Mouse (Mus musculus) G1E-ER4 (cell line): ENCODE measurements around the gene Canx. TPM values are rescaled to one million over a fixed set of nuclear protein-coding genes. Genes with fewer than 3 reads are reported as not detected.

ENCODE experiments used
- GATA1 ChIP-seq: IDR thresholded peaks from one replicate; pipeline ENCODE4 v1.8.0; 2012; ENCODE audit warnings: low read length, inconsistent platforms
- polyA plus RNA-seq: library from polyadenylated mRNA; stranded (reverse); fragments of >175 nt; gene quantifications from 2 replicates; pipeline ENCODE4 v1.2.3, GENCODE M21; 2012

Canx gene
- polyA plus RNA-seq, 1 experiment = 35.7 TPM

GRCm38 (mm10) chr11:50292190-50292855 lies 33.1 kb downstream of the Canx start, which contains the start of gene Maml1:
TSS of gene Maml1 (minus strand) at chr11:50292311.
- TF ChIP-seq GATA1 = no peak

GRCm38 (mm10) chr11:50291321-50292165 lies 33.9 kb downstream of the Canx start:
- TF ChIP-seq GATA1 = no peak

- TF ChIP-seq GATA1 = no peak
These were observed 34.8 kb downstream of the Canx start for GRCm38 (mm10) chr11:50290486-50291225.

GRCm38 (mm10) chr11:50286428-50286827 lies 39.0 kb downstream of the Canx start:
- TF ChIP-seq GATA1 = no peak

- TF ChIP-seq GATA1 = no peak
These were observed 39.8 kb downstream of the Canx start for GRCm38 (mm10) chr11:50285696-50286095.

GRCm38 (mm10) chr11:50285263-50285662 lies 40.2 kb downstream of the Canx start:
- no peak for TF ChIP-seq GATA1

GRCm38 (mm10) chr11:50280053-50280452 lies 45.4 kb downstream of the Canx start:
- TF ChIP-seq GATA1 = no peak

GRCm38 (mm10) chr11:50279005-50279404 lies 46.5 kb downstream of the Canx start:
- no peak for TF ChIP-seq GATA1

- no peak for TF ChIP-seq GATA1
These were observed 47.8 kb downstream of the Canx start for GRCm38 (mm10) chr11:50277706-50278105.

- no peak for TF ChIP-seq GATA1
These were observed 48.4 kb downstream of the Canx start for GRCm38 (mm10) chr11:50277025-50277424.

- TF ChIP-seq GATA1 = no peak
These were observed 49.8 kb downstream of the Canx start for GRCm38 (mm10) chr11:50275568-50276151.

- no peak for TF ChIP-seq GATA1
These were observed 50.4 kb downstream of the Canx start for GRCm38 (mm10) chr11:50275077-50275476.

GRCm38 (mm10) chr11:50272819-50273218 lies 52.7 kb downstream of the Canx start:
- no peak for TF ChIP-seq GATA1

- TF ChIP-seq GATA1 = no peak
These were observed 55.6 kb downstream of the Canx start for GRCm38 (mm10) chr11:50269885-50270284.

- no peak for TF ChIP-seq GATA1
These were observed 56.3 kb downstream of the Canx start for GRCm38 (mm10) chr11:50269163-50269562.

- no peak for TF ChIP-seq GATA1
These were observed 58.5 kb downstream of the Canx start for GRCm38 (mm10) chr11:50266997-50267396.
